Mouse (Mus musculus) bone marrow macrophage, adult 2 months (primary cell): Measurements from ENCODE around the gene Zfp850. TPM values are rescaled to one million over a fixed set of nuclear protein-coding genes. Genes with fewer than 3 reads are reported as not detected.
"Not testable (repeated sequence)": the region's sequence is repeated elsewhere in the genome, so short reads cannot be mapped to it uniquely, and the experiment has no call there.

Source experiments
- H3K27ac ChIP-seq: 2 replicates; pipeline ENCODE4 v1.5.1; 2012; ENCODE audit warnings: low read depth, low read length; ENCODE audit not compliant: insufficient read depth
- H3K4me1 ChIP-seq: 2 replicates; pipeline ENCODE4 v1.6.1; 2012; ENCODE audit warnings: low read length; ENCODE audit not compliant: control insufficient read depth, insufficient read depth
- H3K4me3 ChIP-seq: 2 replicates; pipeline ENCODE4 v1.5.1; 2012; ENCODE audit warnings: mild to moderate bottlenecking, low read length, moderate library complexity; ENCODE audit not compliant: insufficient read depth
- CTCF ChIP-seq: IDR thresholded peaks from 2 replicates; pipeline ENCODE4 v1.5.1; 2012; ENCODE audit warnings: low read depth, mild to moderate bottlenecking, low read length, moderate library complexity
- POLR2A ChIP-seq: IDR thresholded peaks from 2 replicates; pipeline ENCODE4 v1.6.1; 2012; ENCODE audit warnings: mild to moderate bottlenecking, low read depth, low read length, borderline replicate concordance
- polyA plus RNA-seq: library from polyadenylated mRNA; stranded (reverse); fragments of >200 nt; gene quantifications from 2 replicates; pipeline ENCODE4 v1.2.4, GENCODE M21; 2012; ENCODE audit not compliant: missing spikeins, insufficient read depth, insufficient read length

Gene Zfp850
- polyA plus RNA-seq, 1 experiment: 1.0 TPM

DNA sequence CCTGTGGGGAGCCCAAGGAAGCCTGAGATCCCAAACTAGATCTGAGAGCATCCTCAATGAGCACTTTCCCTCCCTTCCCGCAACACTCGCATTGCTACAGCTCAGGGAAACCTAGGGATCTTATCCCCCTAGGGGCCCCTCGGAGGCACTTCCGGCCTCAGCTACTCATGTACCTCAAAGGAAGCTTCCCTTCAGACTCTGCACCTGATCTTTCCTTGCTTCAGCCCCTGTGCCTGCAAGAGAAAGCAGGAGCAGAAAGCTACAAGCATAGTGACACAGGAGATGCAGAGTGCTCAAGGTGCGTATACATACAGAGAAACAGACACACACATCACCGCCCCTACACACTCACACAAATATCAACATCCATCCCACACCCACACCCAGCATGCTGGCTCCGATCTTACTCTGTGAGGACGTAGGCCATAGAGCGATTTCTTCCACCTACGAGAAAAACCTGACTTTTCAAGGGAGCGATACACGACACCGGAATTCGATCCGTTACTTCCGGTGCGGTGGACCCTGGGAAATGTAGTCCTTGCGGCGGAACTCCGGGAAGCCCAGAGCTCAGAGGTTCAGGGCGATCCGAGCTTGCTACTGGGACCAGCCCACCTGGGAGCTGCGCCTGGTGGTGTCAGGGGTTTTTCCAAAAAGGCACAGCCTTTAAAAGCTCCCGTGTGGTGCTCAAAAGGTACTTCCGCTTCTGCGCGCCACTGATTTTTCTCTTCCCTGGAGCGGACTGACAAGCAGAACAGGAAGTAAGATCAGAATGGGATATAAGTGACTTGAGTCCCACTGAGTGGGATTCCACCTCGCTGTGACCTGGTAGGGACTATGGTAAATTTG, 35.0 kb downstream of the Zfp850 start, which contains the start of gene Zfp780b:
Gene Zfp780b (minus strand): TSS at position 489 of the 846 bp plus-strand sequence.
- Histone ChIP-seq H3K4me3 (peak within 1 kb of the TSS; percentile 95), H3K27ac (peak within 1 kb of the TSS; percentile 74), H3K4me1 (peaks cover 3% of the 10 kb centered on the region)
- TF ChIP-seq POLR2A (no peak), CTCF (no peak)

DNA sequence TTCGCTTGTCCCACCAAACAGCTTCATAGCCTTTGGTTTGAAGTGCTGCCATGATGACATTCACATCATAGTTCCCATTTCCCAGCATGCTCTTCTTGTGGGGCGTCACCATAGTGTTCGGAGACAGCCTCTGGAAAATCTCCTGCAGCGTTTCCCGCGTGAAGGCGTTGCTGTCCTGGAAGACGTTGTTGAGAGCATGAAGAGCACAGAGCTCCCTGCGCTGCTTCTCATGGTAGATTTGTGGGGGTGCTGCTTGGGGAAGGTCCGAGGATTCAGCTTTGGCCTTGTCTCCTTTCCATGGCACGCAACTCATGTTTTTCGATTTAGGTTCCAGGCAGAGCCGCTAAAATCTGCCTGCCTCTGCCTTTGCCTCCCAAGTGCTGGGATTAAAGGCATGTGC, 64.5 kb downstream of the Zfp850 start:
- not testable (repeated sequence) for H3K4me1 ChIP-seq, H3K27ac ChIP-seq, H3K4me3 ChIP-seq

DNA sequence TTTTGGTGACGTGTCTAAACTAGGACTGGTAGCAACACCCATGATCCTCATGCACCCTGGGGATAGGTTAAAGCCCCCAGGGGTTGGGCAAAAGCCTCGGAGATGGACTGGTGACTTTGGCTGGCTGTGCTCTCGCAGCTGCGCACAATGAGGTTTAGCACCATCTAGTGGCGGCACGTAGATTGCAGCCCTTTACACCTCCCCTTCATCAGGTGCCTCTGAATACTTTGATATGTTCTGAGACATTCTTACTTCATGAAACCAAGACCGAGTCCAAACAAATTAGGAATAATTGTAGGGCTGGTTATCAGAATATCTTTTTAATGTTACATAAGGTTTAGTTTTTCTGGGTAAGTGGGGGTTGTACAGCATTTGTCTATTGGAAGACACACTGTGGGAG, 72.0 kb downstream of the Zfp850 start:
- H3K4me3 ChIP-seq, H3K4me1 ChIP-seq, H3K27ac ChIP-seq: not testable (repeated sequence)

Other genes with a start within 250 kb of the Zfp850 start
- 8.5 and 9.0 TPM in 2 replicates for gene Zfp626, start 206.9 kb downstream of the Zfp850 start, polyA plus RNA-seq
- 2.7 and 3.1 TPM in 2 replicates for gene Zfp59, start 175.5 kb downstream of the Zfp850 start, polyA plus RNA-seq
- gene Zfp607a, start 156.6 kb downstream of the Zfp850 start, polyA plus RNA-seq: 6.5 and 7.8 TPM in 2 replicates
- gene Zfp974, start 84.7 kb downstream of the Zfp850 start, polyA plus RNA-seq: 8.4 and 9.4 TPM in 2 replicates
- 14.6 and 19.0 TPM in 2 replicates for gene Zfp780b, start 34.9 kb downstream of the Zfp850 start, polyA plus RNA-seq
- gene Psmc4, start 36.0 kb upstream of the Zfp850 start, polyA plus RNA-seq: 77.1 and 77.8 TPM in 2 replicates
- not detected in 2 replicates for gene Fcgbp, start 57.1 kb upstream of the Zfp850 start, polyA plus RNA-seq
- not detected in 2 replicates for gene 9530053A07Rik, start 115.4 kb upstream of the Zfp850 start, polyA plus RNA-seq
- 49.4 and 60.6 TPM in 2 replicates for gene Fbl, start 155.6 kb upstream of the Zfp850 start, polyA plus RNA-seq
- 18.7 and 20.7 TPM in 2 replicates for gene Dyrk1b, start 165.4 kb upstream of the Zfp850 start, polyA plus RNA-seq